Mouse (Mus musculus) limb, embryonic 11.5 days (tissue): ENCODE results near the gene Rnf208. TPM values are rescaled to one million over a fixed set of nuclear protein-coding genes. Genes with fewer than 3 reads are reported as not detected.

Experiments
- ATAC-seq: fragments of 200-750 bp; cut with Nextera tagmentation; 2 replicates; pipeline ENCODE4 v1.8.0; 2017; ENCODE audit warnings: low read depth; ENCODE audit not compliant: insufficient number of reproducible peaks, low FRiP score, low TSS enrichment
- DNase-seq: peaks from one replicate; pipeline ENCODE4 v3.0.0-alpha.2; 2015; ENCODE audit warnings: low spot score
- H3K27ac ChIP-seq: fragments of 300-500 bp; sonication (generic); replicated peaks from 2 replicates; pipeline ENCODE4 v1.5.1; 2014; ENCODE audit warnings: low read depth, mild to moderate bottlenecking, low read length
- H3K27me3 ChIP-seq: fragments of 300-500 bp; sonication (generic); 2 replicates; pipeline ENCODE4 v1.6.1; 2014; ENCODE audit warnings: mild to moderate bottlenecking, low read length, mixed read lengths; ENCODE audit not compliant: control insufficient read depth, insufficient read depth
- H3K36me3 ChIP-seq: fragments of 300-500 bp; sonication (generic); 2 replicates; pipeline ENCODE4 v1.6.1; 2014; ENCODE audit warnings: mild to moderate bottlenecking, low read length, moderate library complexity, mixed read lengths; ENCODE audit not compliant: control insufficient read depth, insufficient read depth
- H3K4me1 ChIP-seq: fragments of 300-500 bp; sonication (generic); 2 replicates; pipeline ENCODE4 v1.6.1; 2014; ENCODE audit warnings: low read length, mixed read lengths; ENCODE audit not compliant: control insufficient read depth, insufficient read depth
- H3K4me2 ChIP-seq: fragments of 300-500 bp; sonication (generic); 2 replicates; pipeline ENCODE4 v1.6.1; 2014; ENCODE audit warnings: low read depth, mild to moderate bottlenecking, moderate library complexity; ENCODE audit not compliant: severe bottlenecking
- H3K4me3 ChIP-seq: fragments of 300-500 bp; sonication (generic); 2 replicates; pipeline ENCODE4 v1.5.1; 2014; ENCODE audit warnings: low read depth, low read length
- H3K9ac ChIP-seq: fragments of 300-500 bp; sonication (generic); 2 replicates; pipeline ENCODE4 v1.6.1; 2014; ENCODE audit warnings: mild to moderate bottlenecking, low read length
- H3K9me3 ChIP-seq: fragments of 300-500 bp; sonication (generic); 2 replicates; pipeline ENCODE4 v1.6.1; 2016; ENCODE audit warnings: low read length; ENCODE audit not compliant: control insufficient read depth
- WGBS: fragments of 180-500 bp; shearing (Covaris S2); extraction: QIAGEN DNeasy Blood & Tissue Kit; methylation state at CpG from one replicate; pipeline ENCODE4 v1.1.7; 2014; 5-methylcytosine and 5-hydroxymethylcytosine counted together
- polyA plus RNA-seq: library from polyadenylated mRNA; unstranded; fragments of >200 nt; fragmentation: Nextera tagmentation; extraction: Ambion mirVana; gene quantifications from 2 replicates; pipeline ENCODE4 v1.2.1, GENCODE M21; 2014

Gene Rnf208
- polyA plus RNA-seq, 1 experiment from 2014 or later, result 8.8 TPM

- Histone ChIP-seq H3K36me3 (peaks cover 2% of the 10 kb centered on the region; the same call in 1 of the 2 replicates), H3K27me3 (peaks cover 19% of the 10 kb centered on the region), H3K9me3 (no peaks in the 10 kb centered on the region), H3K27ac (no peak overlapping the region), H3K9ac (no peak overlapping the region), H3K4me1 (peaks cover 18% of the 10 kb centered on the region), H3K4me3 (no peak overlapping the region), H3K4me2 (no peak overlapping the region)
- DNase-seq (no peak), ATAC-seq (no peak)
These were observed 25.2 kb downstream of the Rnf208 start for GRCm38 (mm10) chr2:25267241-25267640.

- WGBS, result 79% methylated on average over 4 of the region's 4 CpGs
These were observed 25.8 kb downstream of the Rnf208 start for GRCm38 (mm10) chr2:25267746-25268309.

GRCm38 (mm10) chr2:25271827-25272511 lies 29.9 kb downstream of the Rnf208 start, which contains the start of the genes Ssna1 and Anapc2:
Gene Ssna1, minus strand, starts transcription at chr2:25272438.
Gene Anapc2, plus strand, starts transcription at chr2:25272478.
- H3K4me3 ChIP-seq, result peak within 1 kb of the TSS; percentile 95
- H3K27ac ChIP-seq, result no peak within 1 kb of the TSS; the same call in 1 of the 2 replicates
- peak within 1 kb of the TSS; percentile 96 for H3K4me2 ChIP-seq
- peak; percentile 100 for DNase-seq
- no peaks in the 10 kb centered on the region for H3K9me3 ChIP-seq
- peaks cover 18% of the 10 kb centered on the region for H3K4me1 ChIP-seq
- no peaks in the 10 kb centered on the region for H3K27me3 ChIP-seq
- peaks cover 18% of the 10 kb centered on the region for H3K36me3 ChIP-seq
- ATAC-seq, result peak; percentile 93
- under 1% methylated on average over 55 of the region's 55 CpGs for WGBS
- peak within 1 kb of the TSS; percentile 83 for H3K9ac ChIP-seq

More at GRCm38 (mm10) chr2:25267746-25268309, 25.8 kb downstream of the Rnf208 start:
- no peak overlapping the region for H3K9ac ChIP-seq
- H3K9me3 ChIP-seq, result no peaks in the 10 kb centered on the region
- H3K27me3 ChIP-seq, result peaks cover 19% of the 10 kb centered on the region
- no peak overlapping the region for H3K4me3 ChIP-seq
- DNase-seq, result no peak
- H3K36me3 ChIP-seq, result peaks cover 2% of the 10 kb centered on the region; the same call in 1 of the 2 replicates
- no peak overlapping the region for H3K4me2 ChIP-seq
- peaks cover 18% of the 10 kb centered on the region for H3K4me1 ChIP-seq
- no peak for ATAC-seq
- no peak overlapping the region for H3K27ac ChIP-seq

- DNase-seq, result no peak
- peak; percentile 75 for ATAC-seq
- Histone ChIP-seq H3K4me3 (peak overlapping the region; percentile 95), H3K27me3 (no peaks in the 10 kb centered on the region), H3K36me3 (peaks cover 18% of the 10 kb centered on the region), H3K4me2 (peak overlapping the region; percentile 96), H3K9ac (peak overlapping the region; percentile 83), H3K9me3 (no peaks in the 10 kb centered on the region), H3K27ac (no peak overlapping the region), H3K4me1 (peaks cover 18% of the 10 kb centered on the region)
- under 1% methylated on average over 29 of the region's 29 CpGs for WGBS
These were observed 30.5 kb downstream of the Rnf208 start for GRCm38 (mm10) chr2:25272515-25272914.

GRCm38 (mm10) chr2:25273010-25273409 lies 31.0 kb downstream of the Rnf208 start:
- peak overlapping the region; percentile 96 for H3K4me2 ChIP-seq
- ATAC-seq (no peak), DNase-seq (no peak)
- H3K27me3 ChIP-seq, result no peaks in the 10 kb centered on the region
- no peaks in the 10 kb centered on the region for H3K9me3 ChIP-seq
- H3K4me1 ChIP-seq, result peaks cover 18% of the 10 kb centered on the region
- H3K4me3 ChIP-seq, result peak overlapping the region; percentile 95
- WGBS, result 32% methylated on average over 16 of the region's 16 CpGs
- H3K9ac ChIP-seq, result peak overlapping the region; percentile 83
- peaks cover 21% of the 10 kb centered on the region for H3K36me3 ChIP-seq
- H3K27ac ChIP-seq, result no peak overlapping the region

- Histone ChIP-seq H3K4me1 (no peaks in the 10 kb centered on the region), H3K36me3 (peaks cover 43% of the 10 kb centered on the region), H3K4me2 (no peak overlapping the region), H3K9me3 (no peaks in the 10 kb centered on the region), H3K4me3 (no peak overlapping the region), H3K9ac (no peak overlapping the region), H3K27me3 (no peaks in the 10 kb centered on the region), H3K27ac (no peak overlapping the region)
- peak; percentile 87 for DNase-seq
- WGBS, result 63% methylated on average over 13 of the region's 13 CpGs
- ATAC-seq, result no peak
These were observed 37.1 kb downstream of the Rnf208 start for GRCm38 (mm10) chr2:25278928-25279882.

- Histone ChIP-seq H3K27me3 (peaks cover 29% of the 10 kb centered on the region), H3K9ac (no peak overlapping the region), H3K4me2 (no peak overlapping the region), H3K4me3 (no peak overlapping the region), H3K27ac (no peak overlapping the region), H3K9me3 (no peaks in the 10 kb centered on the region), H3K4me1 (no peaks in the 10 kb centered on the region), H3K36me3 (peaks cover 23% of the 10 kb centered on the region)
- DNase-seq (no peak), ATAC-seq (no peak)
- WGBS, result 91% methylated on average over 2 of the region's 2 CpGs
These were observed 43.5 kb downstream of the Rnf208 start for GRCm38 (mm10) chr2:25285551-25285950.

GRCm38 (mm10) chr2:25286314-25286713 lies 44.3 kb downstream of the Rnf208 start:
- peaks cover 37% of the 10 kb centered on the region for H3K27me3 ChIP-seq
- H3K36me3 ChIP-seq, result peaks cover 18% of the 10 kb centered on the region; the same call in 1 of the 2 replicates
- no peak for DNase-seq
- H3K4me2 ChIP-seq, result no peak overlapping the region
- WGBS, result 67% methylated on average over 1 of the region's 1 CpGs
- H3K9me3 ChIP-seq, result no peaks in the 10 kb centered on the region
- H3K27ac ChIP-seq, result no peak overlapping the region
- H3K4me3 ChIP-seq, result no peak overlapping the region
- no peaks in the 10 kb centered on the region for H3K4me1 ChIP-seq
- ATAC-seq, result no peak
- H3K9ac ChIP-seq, result no peak overlapping the region
